Mouse (Mus musculus) layer of hippocampus, adult 9-10 months (tissue): ENCODE data around the gene Gabarapl2.
"Not testable (repeated sequence)": the region's sequence is repeated elsewhere in the genome, so short reads cannot be mapped to it uniquely, and the experiment has no call there.

Source experiments
- DNase-seq: peaks from one replicate; pipeline ENCODE4 v3.0.0; 2022; ENCODE audit warnings: low spot score

Gene Gabarapl2

DNA sequence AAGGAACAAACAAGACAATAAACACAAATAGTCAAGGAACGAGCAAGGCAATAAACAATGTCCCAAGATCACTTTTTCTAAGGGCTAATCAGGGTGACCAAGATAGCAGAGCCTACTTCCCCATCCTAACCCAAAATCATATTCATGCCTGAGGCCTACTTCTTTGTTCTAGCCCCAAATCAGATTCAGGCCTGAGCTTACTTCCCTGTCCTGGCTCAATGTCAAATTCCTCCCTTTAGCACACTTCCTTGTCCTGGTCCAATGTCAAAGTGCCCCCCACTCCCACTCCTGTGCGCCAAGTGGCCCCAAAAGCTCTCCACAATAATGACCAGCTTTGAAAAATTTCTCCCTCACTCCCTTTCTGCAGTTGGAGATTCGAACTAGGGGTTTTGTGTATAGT is 3.3 kb upstream of the Gabarapl2 start:
- DNase-seq: no peak

DNA sequence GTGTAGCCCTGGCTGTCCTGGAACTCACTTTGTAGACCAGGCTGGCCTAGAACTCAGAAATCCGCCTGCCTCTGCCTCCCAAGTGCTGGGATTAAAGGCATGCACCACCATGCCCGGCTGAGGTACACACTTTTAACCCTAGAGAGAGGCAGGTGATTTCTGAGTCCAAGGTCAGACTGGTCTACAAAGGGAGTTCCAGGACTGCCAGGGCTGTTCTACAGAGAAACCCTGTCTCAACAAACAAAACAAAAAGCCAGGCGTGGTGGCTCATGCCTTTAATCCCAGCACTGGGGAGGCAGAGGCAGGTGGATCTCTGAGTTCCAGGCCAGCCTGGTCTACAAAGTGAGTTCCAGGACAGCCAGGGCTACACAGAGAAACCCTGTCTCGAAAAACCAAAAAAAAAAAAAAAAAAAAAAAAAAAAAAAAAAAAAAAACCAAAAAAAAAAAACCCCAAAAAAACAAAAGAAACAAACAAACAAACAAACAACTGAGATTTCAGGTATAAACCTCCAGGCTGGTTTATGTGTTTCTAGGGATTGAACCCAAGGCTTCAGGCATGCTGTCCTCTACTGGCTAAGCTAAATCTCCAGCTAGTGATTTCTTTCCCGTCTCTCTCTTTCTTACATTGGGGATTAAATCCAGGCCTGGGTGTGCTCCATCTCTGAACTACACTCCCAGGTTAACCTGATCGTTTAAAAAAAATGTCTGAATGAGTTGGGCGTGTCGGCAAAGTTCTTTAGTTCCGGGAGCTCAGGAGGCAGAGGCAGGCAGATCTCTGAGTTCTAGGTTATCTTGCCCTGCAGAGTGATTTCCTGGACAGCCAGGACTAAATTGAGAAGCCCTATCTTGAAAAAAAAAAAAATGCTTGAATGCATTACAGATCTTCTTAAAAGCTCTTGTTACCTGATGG is 2.2 kb upstream of the Gabarapl2 start:
- DNase-seq: not testable (repeated sequence)

DNA sequence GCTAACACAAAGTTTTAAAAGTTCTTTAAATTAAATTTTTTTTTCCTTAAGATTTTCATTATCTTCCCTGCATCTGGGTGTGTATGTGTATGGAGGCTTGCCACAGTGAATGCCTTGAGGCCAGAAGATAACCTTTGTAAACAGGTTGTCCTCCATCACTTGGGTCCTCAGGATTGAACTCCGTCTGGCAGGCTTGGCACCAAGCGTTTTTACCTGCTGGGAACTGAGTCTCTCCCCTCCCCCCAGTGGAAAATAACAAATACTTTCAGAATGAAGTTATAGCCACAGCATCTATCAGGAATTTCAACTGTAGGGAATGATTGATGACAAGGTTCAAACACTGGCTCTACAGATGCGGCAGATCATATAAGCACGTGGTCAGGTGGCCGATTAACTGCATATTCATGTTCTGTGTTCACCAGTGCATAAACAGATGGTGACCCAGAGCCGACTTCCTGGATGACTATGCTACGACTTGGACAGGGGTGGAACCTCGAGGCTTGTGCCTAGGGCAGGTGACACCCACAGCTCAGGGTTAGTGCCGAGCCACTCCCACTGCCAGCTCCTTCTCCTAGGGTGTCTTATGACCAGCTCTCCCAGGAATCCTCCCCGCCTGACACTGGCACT is 874 bp upstream of the Gabarapl2 start:
- DNase-seq: no peak

DNA sequence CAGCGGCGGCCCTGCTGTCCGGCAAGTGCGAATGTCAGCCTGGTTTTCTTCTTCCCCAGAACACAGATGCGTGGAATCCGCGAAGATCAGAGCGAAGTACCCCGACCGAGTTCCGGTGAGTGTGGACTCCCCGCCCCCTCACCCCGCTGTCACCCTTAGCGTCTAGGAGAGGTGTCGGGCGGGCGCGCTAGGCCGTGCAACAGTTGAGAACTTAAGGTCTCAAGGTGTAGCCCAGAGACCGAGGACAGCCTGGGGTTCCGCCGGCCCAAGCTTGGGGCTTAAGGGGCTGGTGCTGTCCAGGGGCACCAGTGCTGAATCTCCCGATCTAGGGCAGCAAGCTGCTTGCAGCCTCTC is 575 bp downstream of the Gabarapl2 start:
- no peak for DNase-seq

DNA sequence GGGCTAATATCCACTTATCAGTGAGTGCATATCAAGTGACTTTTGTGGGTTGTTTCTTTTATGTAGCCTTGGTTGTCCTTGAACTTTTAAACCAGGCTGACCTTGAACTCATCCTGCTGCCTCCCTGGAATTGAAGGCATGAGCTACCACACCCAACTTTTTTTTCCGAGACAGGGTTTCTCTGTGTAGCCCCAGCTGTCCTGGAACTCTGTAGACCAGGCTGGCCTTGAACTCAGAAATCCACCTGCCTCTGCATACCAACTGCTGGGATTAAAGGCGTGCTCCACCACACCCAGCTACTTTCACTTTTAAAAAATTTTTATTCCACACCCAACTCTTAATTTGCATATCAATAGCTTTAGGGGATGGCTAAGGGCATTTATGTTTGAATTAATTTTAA is 3.0 kb downstream of the Gabarapl2 start:
- DNase-seq: no peak

DNA sequence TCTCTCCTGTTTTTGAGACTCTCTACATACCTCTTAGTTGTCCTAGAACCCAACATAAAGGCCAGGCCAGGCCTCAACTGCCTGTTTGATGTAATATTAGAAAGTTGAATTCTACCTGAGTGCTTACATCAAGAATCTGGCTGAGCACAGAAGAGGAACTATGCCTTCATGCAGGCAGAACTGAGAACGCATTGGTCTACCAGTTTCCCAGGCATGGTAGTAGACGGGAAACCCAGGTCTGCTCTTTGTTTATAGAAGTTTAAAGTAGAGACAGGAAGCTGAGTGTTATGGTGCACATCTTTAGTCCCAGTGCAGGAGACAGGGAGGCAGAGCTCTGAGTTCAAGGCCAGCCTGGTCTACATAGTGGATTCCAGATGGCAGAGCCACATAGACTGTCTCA is 6.6 kb downstream of the Gabarapl2 start:
- no peak for DNase-seq

DNA sequence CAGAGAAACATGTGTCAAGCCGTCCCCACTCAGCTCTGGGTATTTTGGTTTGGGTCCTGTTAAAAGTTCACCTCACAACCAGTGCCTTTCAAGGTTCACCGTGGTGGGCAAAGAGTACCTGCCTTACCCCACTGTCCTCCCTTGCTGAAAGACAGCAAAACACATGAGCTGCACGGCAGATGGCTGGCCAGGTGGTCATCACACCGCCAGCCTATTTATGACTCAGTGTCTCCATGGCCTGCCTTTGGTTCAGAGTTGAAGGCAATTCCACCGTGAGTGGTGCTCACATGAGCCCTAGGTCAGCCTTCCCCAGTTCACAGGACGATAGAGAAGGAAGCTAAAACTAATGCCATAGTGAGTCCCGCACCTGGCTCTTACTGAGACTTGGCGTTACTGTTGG is 7.5 kb downstream of the Gabarapl2 start:
- no peak for DNase-seq

DNA sequence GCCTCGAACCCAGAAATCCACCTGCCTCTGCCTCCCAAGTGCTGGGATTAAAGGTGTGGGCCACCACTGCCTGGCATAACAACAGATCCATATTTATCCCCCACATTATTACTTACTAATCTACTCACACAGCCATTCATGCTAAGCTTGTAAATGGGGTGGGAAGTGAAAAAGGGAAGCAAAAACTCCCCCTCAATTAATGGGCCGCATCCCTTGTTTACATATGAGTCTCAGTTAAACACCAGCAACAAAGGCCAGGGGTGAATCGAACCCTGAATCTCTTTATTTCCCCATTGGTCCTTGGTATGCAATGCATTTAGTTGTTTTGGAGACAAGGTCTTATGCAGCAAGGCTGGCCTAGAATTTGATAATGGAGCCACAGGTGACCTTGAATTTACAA is 10.3 kb downstream of the Gabarapl2 start:
- no peak for DNase-seq

DNA sequence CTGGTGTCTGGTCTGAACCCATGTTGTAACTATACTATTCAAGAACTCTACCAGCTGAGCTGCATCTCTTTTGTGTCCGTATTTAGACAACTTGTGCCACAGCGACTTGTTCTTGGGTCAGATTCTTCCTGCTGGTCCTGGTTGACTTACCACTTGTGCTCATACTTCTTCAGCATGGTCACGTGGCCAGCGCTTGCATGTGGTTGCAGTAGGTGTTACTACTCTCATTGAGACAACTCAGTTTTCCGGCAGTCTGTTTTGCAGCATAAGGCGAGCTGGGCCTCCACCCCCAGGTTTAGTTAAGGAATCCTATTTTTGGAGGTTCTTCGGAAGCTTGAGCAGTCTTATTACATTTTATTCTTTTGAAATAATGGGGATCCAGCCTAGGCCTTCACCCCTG is 10.8 kb downstream of the Gabarapl2 start:
- DNase-seq: no peak

DNA sequence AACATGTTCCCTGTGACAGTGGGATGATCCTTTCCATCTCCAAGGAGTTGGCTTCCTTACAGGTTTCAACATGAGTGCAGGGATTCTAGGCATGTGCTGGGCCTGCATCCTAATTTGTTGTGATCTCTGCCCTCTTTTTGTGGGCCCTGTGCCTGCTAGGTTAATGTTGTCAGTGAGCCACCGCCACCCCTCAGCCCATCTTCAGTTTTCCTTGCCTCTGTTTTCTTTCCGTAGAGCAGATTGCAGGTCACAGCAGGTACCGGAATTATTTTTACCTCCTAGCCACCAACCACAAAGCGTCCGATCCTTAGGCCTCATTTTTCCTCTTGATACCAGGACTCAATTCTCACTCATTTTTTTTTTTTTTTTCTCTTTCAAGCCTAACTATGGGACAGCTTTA is 11.4 kb downstream of the Gabarapl2 start:
- no peak for DNase-seq

DNA sequence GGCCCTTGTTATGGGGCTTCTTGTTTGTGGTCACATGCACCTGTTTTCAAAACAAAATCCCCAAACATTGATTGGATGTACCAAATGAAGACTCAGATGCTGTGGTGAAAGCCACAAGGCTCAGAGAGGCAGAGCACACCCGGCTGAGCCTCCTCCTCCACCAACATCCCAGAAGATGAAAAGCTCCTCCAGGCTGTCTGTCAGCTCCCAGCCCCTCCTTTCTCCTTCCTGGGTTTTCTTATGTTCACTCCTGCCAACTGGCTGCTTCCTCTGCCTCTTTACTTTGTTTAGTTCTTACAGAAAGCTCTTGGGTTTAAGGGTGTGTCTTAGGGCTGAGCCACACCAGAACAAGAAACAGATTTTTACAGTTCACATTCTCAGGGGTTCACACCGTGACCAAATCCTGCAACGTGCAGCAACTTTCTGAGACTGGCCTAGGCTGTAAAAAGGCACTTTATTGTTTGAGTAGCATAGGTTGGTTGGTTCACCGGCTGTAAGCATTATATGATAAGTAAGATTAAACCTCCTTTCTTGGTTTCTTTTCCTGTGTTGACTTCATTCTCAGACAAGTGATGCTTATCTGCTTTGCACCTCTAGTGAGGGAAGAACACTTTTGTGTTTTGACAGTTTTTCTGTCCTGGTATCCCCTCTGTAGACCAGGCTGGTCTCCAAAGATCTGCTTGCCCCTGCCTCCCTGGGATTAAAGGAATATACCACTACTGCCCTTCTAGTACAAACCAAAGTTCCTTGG is 14.5 kb downstream of the Gabarapl2 start:
- no peak for DNase-seq

DNA sequence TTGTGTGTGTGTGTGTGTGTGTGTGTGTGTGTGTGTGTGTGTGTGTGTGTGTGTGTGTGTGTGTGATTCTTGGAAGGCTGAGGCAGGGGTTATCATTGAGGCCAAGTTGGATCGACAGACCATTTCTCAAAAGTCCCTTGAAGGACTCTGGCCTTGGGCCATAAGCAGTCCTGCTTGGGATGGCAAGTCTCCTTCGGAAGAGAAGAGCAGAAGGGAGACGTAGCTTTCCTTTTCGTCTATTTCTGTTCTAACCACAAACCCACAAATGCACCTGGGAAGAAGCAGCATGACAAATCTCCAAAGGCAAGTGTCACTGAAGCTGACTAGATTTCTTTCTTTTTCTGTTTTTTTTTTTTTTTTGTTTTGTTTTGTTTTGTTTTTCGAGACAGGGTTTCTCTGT is 15.4 kb downstream of the Gabarapl2 start:
- no peak for DNase-seq

DNA sequence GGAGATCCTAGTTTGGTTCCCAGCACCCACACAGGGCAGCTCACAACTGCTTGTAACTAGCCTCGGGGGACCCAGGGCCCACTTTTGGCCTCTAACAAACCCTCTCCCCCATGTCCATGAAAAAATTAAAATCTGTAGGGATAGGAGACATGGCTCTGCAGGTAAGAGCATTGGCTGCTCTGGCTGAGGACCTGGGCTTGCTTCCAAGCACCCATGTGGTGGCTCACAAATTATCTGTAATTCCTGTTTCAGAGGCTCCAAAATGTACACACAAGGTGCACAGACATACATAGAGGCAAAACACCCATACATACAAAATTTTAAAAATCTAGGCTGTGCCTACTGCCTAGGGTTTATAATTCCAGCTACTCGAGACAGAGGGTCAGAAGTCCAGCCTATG is 16.7 kb downstream of the Gabarapl2 start:
- no peak for DNase-seq

DNA sequence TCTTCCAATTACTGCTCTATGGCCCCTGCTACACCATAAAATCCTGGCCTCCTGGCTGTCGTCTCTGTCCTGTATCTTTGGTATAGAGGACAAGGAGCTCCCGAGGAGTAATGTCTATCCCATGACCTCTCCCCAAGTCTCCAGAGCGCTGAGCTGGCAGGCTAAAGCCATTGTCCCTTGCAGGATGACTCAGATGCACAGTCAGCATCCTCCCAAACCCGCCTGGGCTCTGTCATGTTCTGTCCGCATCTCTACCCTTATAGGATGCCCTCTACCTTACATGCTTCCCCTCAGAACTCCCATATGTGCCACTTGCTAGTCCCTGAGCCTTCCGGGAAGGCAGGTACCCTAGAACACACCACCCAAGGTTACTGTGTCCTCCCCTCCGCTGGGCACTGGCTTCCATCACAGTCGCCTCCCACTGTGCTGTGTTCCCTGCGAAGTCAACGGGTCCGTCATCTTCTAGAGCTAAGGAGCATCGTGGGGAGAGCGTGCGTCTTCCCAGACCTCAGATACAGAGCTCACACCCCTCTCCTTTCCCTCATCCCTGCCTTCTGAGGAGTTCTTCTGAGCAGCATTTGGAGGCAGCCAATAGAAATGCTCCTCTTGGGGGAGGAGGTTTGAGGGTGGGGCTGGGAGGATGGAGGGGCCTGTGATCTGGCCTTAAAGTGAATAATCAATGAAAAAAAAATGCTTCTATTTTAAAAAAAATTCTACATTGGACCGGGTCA is 20.3 kb downstream of the Gabarapl2 start:
- no peak for DNase-seq

DNA sequence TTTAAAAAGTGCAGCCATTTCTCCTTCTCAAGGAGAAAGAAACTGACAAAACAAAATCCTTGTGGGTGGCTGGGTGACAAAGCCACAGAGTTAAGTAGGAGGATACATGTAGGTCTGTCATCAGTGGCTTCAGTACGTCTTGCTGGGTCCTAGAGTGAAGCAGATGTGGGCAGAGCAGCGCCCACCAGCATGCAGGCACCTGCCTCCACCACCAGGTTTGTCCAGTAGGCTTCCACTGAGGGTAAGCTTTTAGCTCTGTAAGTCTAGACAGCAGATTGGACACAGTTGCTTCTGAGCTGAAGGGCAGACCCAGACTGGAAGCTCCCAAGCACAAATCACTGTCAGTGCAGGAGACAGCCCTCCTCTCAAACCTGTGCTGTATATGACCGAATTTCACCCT is 20.8 kb downstream of the Gabarapl2 start:
- DNase-seq: no peak

DNA sequence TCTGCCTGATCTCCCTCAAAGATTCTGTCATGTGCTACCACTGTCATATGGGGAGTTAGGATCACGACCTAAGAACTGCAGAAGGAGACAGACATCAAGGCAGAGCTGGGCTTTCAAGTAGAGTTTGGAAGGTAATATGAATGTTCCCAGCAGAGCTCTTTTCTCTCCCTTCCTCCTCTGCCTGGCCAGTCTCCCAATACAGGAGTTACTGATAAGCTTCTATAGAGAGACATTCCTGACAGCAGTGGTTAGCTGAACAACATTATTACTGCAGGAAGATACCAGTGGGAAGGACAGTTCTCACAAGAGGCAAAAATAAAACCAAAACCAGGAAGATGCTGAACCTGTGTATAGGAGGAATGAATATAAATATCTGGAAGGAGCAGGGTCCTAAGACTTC is 22.1 kb downstream of the Gabarapl2 start:
- DNase-seq: no peak

DNA sequence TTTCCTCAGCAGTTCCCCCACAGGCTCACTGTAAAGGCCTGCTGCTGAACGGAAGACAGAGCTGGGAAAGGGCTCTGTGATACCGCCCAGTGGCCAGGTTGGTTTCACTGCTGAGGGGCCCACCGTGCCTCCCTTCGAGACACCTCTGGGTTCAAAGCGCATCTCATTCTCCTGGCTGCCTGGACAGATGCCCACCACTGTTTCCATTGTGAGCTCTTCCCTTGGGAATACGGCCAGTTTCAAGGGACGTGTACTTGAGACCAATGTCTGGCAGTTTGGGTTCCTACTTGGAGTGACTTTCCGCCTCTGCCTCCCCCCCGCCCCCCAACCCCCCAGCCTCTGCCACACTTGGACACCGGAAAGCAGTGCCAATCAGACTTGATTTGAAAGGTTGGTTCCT is 22.6 kb downstream of the Gabarapl2 start:
- no peak for DNase-seq

DNA sequence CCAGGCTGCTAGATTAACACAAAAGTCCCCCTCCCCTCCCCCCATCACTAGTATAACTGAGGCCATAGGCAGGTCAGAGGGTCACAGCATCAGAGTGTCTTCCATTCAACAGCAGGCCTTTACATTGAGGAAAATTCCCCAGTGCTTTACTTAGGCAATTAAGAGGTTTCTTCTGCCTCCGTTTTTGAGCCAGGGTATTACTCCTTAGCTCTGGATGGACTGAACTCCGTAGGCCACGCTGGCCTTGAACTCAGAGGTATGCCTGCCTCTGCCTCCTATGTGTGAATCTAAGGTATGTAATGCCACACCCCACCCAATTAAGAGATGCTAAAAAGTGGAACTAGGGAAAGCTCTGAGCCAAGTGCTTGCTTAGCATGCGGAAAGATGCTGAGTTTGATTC is 23.0 kb downstream of the Gabarapl2 start:
- no peak for DNase-seq

DNA sequence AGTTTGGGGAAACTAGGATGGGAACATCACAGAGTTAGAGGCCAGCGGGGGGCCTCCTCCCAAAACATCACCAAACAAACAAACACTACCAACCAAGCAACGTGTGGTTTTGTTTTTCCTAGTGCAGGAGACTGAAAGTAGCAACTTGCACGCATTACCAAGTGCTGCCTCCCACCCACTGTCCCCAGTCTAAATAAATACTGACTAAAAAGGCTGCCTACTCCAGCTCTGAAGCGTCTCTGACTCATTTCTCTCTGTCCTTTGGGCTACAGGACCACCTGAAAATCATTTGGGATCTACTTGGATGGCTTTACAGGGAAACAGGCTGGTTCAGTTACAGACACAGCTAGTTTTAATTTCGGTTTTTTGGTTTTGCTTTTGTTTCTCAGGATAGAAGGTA is 23.8 kb downstream of the Gabarapl2 start:
- no peak for DNase-seq

DNA sequence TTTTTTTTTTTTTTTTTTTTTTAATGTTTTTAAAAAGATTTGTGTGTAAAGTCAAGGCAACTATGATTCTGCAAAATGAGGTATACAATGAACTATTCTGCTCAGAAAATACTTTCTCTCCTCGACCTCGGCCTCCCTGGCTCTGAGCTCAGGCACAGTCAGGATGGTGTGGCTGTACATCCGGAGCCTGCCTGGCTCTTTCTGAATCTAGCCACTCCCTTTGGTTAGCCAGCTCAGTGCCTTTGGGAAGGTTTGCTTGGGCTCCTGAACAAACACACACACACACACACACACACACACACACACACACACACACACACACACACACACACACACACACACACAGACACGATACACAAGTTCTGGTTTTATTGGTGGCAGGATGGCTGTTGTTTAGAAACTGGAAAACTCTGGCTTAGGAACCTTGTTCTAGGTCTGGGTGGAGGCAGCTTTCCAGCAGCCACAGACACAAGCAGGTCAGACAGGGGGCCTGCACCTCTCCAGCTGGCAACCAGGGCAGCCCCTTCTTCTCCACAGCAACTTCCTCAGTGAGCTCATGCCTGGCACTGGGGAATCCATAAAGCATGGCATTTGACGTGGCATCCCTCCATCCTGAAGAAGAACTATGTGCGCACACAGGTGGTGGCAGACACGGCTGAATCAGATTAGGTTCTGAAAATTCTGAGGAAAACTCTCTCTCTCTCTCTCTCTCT is 24.5 kb downstream of the Gabarapl2 start:
- no peak for DNase-seq

DNA sequence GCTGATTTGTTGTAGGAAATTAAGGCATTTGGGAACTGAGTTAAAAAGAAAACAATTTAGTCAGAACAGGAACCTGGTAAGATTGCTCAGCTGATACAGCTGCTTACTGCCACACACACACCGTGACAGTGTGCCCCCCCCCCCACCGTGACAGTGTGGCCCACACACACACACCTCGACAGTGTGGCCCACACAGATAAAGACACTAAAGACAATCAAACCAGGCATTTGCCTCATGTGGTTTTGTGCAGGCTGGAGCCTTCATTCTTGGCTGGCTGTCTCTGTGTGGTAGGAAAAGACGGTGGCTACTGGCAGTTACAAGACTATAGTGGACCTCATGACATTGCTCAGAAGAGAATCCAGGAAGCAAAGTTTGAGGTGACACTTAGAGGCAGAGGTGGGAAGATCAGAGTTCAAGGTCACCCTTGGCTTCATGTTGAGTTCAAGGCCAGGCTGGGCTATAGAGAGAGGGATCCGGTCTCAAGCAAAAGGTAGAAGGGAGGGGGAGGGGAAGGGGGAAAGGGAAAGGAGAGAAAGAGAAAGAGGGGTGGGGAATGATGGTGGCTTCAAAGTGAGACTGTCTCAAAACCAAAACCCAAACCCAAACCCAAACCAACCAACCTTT is 26.9 kb downstream of the Gabarapl2 start:
- no peak for DNase-seq
